ENCODE assay signal across 8 mouse cellular contexts in genomic region chr14:33033424-33033823, GRCm38 (mm10). TPM values are rescaled to one million over a fixed set of nuclear protein-coding genes. Genes with fewer than 3 reads are reported as not detected.
DNase-seq lines count a peak whose midpoint lies in the region; ATAC-seq lines count a peak whose summit lies in the region.

No protein-coding gene starts in this region.

- DNase-seq in heart, postnatal 14 days = peak; percentile 41 to 60
- peak; percentile 8 for DNase-seq in right cerebral cortex, adult 18-20 months
- DNase-seq in right cerebral cortex, postnatal 36 days (ENCODE audit: low spot score in 2 of 2) = no peak
- peak; percentile 26 for DNase-seq in embryo, embryonic 9.5 days (ENCODE audit: extremely low spot score)
- DNase-seq in lung, postnatal 14 days = peak; percentile 26
- DNase-seq in thymus, postnatal 36 days = no peak
- DNase-seq in urinary bladder, postnatal 25 days (ENCODE audit: low spot score) = no peak

- H3K36me3 ChIP-seq in heart, embryonic 12.5 days = no peaks in the 10 kb centered on the region

- peaks cover 2% of the 10 kb centered on the region; the same call in 1 of the 2 replicates for H3K27me3 ChIP-seq in heart, embryonic 12.5 days (replicated peaks)

- WGBS in heart, embryonic 12.5 days = 35% methylated on average over 6 of the region's 6 CpGs

- no peaks in the 10 kb centered on the region for H3K4me1 ChIP-seq in heart, embryonic 12.5 days (replicated peaks)

- no peak overlapping the region for H3K4me3 ChIP-seq in heart, embryonic 12.5 days

- no peak overlapping the region for H3K9ac ChIP-seq in heart, embryonic 12.5 days

- no peak for ATAC-seq in heart, embryonic 12.5 days (ENCODE audit: insufficient number of reproducible peaks, low FRiP score)

- no peaks in the 10 kb centered on the region for H3K9me3 ChIP-seq in heart, embryonic 12.5 days (replicated peaks)

- no peak overlapping the region for H3K27ac ChIP-seq in heart, embryonic 12.5 days (ENCODE audit: poor library complexity, severe bottlenecking)

- H3K4me2 ChIP-seq in heart, embryonic 12.5 days = no peak overlapping the region

- intact Hi-C loops in heart, postnatal 14 days (cut with DNase I) = loop anchor here (2.0 to 5.0 kb wide), 3 partner anchors 71 to 416 kb away; no protein-coding TSS in a partner anchor

RNA-seq across cellular contexts. Expression of gene Lrrc18, which starts 42.2 kb away (rescaled TPM):
- total RNA-seq in heart, postnatal 14 days (2021) = under 1 TPM; 0.17 to 0.60 TPM
- polyA plus RNA-seq in heart, embryonic 12.5 days (2016; fragmentation: Nextera tagmentation; extraction: Ambion mirVana) = 0.22 and 0.51 TPM in 2 replicates

Comparison
In these comparisons a context has a peak if more than half of its experiments do, and no peak if none do; other contexts are left out.
1. DNase-seq: peak in heart, postnatal 14 days (2 of 2), right cerebral cortex, adult 18-20 months (single experiment), embryo, embryonic 9.5 days (single experiment) and lung, postnatal 14 days (single experiment); none in right cerebral cortex, postnatal 36 days (0 of 2), thymus, postnatal 36 days (0 of 2) and urinary bladder, postnatal 25 days (single experiment).